8 mouse cellular contexts compared by ENCODE assay signal in genomic region chr1:75477264-75477965, GRCm38 (mm10). TPM values are rescaled to one million over a fixed set of nuclear protein-coding genes. Genes with fewer than 3 reads are reported as not detected.
DNase-seq lines count a peak whose midpoint lies in the region; ATAC-seq and TF ChIP-seq lines count a peak whose summit lies in the region.

No protein-coding gene starts in this region.

- no peak overlapping the region for H3K27ac ChIP-seq in embryonic facial prominence, embryonic 15.5 days (replicated peaks)
- no peak overlapping the region for H3K27ac ChIP-seq in heart, embryonic 14.5 days (replicated peaks in 1 of 2; ENCODE audit: control insufficient read depth in 1 of 2, insufficient read depth in 1 of 2, low read depth in 2 of 2, low read length in 2 of 2)
- H3K27ac ChIP-seq in liver, embryonic 16.5 days (ENCODE audit: low read length) = no peak overlapping the region
- H3K27ac ChIP-seq in neural tube, embryonic 13.5 days (replicated peaks) = no peak overlapping the region
- H3K27ac ChIP-seq in stomach, postnatal 0 days (replicated peaks) = no peak overlapping the region

- H3K4me2 ChIP-seq in embryonic facial prominence, embryonic 15.5 days (replicated peaks) = peak overlapping the region; percentile 73
- peak overlapping the region; percentile 83 for H3K4me2 ChIP-seq in heart, embryonic 14.5 days (ENCODE audit: low read length)
- peak overlapping the region; percentile 30 for H3K4me2 ChIP-seq in liver, embryonic 16.5 days (ENCODE audit: low read depth, low read length)
- H3K4me2 ChIP-seq in neural tube, embryonic 13.5 days = peak overlapping the region; percentile 80
- H3K4me2 ChIP-seq in stomach, postnatal 0 days (replicated peaks; ENCODE audit: low read depth) = peak overlapping the region; percentile 37

- H3K4me3 ChIP-seq in embryonic facial prominence, embryonic 15.5 days (replicated peaks) = peak overlapping the region; percentile 79
- peak overlapping the region; percentile 25 to 68; a peak in 3 of 4 replicates for H3K4me3 ChIP-seq in heart, embryonic 14.5 days (ENCODE audit: control insufficient read depth in 1 of 2, insufficient read depth in 1 of 2, low read depth in 1 of 2, low read length in 2 of 2)
- H3K4me3 ChIP-seq in liver, embryonic 16.5 days (ENCODE audit: low read depth, low read length) = 0 out of 2 replicates have a peak overlapping the region, but pooled peaks have one; percentile 1
- H3K4me3 ChIP-seq in neural tube, embryonic 13.5 days = peak overlapping the region; percentile 93
- H3K4me3 ChIP-seq in stomach, postnatal 0 days (ENCODE audit: low read depth, low read length) = 0 out of 2 replicates have a peak overlapping the region, but pooled peaks have one; percentile 1

- WGBS in embryonic facial prominence, embryonic 15.5 days = 10% methylated on average over 35 of the region's 35 CpGs
- whole genome bisulfite sequencing in heart, embryonic 14.5 days = 10% methylated on average over 35 of the region's 35 CpGs
- WGBS in liver, embryonic 16.5 days (ENCODE audit: insufficient replicate concordance) = 9% methylated on average over 35 of the region's 35 CpGs
- WGBS in neural tube, embryonic 13.5 days = 12% methylated on average over 35 of the region's 35 CpGs
- 16% methylated on average over 35 of the region's 35 CpGs for WGBS in stomach, postnatal 0 days

- DNase-seq in CD4-positive helper T cell, adult 2 months (ENCODE audit: low read depth, low spot score) = peak; percentile 81
- DNase-seq in adrenal gland, postnatal 4 days (ENCODE audit: low spot score in 2 of 2) = peak; percentile 69 to 80
- peak; percentile 91 for DNase-seq in kidney, postnatal 14 days
- DNase-seq in stomach, postnatal 0 days (ENCODE audit: low spot score) = peak; percentile 92

- no peak for ATAC-seq in embryonic facial prominence, embryonic 15.5 days (ENCODE audit: insufficient number of reproducible peaks, low FRiP score, low TSS enrichment, low read depth)
- ATAC-seq in heart, embryonic 14.5 days (ENCODE audit: insufficient number of reproducible peaks, insufficient read depth, low FRiP score, low read depth) = no peak
- ATAC-seq in liver, embryonic 16.5 days (ENCODE audit: low read depth) = no peak
- peak; percentile 0; the same call in 1 of the 2 replicates for ATAC-seq in neural tube, embryonic 13.5 days (ENCODE audit: low read depth)
- peak; percentile 19 for ATAC-seq in stomach, postnatal 0 days (ENCODE audit: low FRiP score, low TSS enrichment)

- no peak for TF ChIP-seq EP300 in stomach, postnatal 0 days (optimal IDR thresholded peaks at IDR 0.05)

- no peak overlapping the region for H3K9ac ChIP-seq in embryonic facial prominence, embryonic 15.5 days
- peak overlapping the region; percentile 28; the same call in 1 of the 2 replicates for H3K9ac ChIP-seq in heart, embryonic 14.5 days (ENCODE audit: low read length)
- no peak overlapping the region for H3K9ac ChIP-seq in liver, embryonic 16.5 days (ENCODE audit: low read depth, low read length)
- H3K9ac ChIP-seq in neural tube, embryonic 13.5 days = peak overlapping the region; percentile 92; the same call in 1 of the 2 replicates
- H3K9ac ChIP-seq in stomach, postnatal 0 days (ENCODE audit: low read length) = no peak overlapping the region

- no peaks in the 10 kb centered on the region for H3K9me3 ChIP-seq in embryonic facial prominence, embryonic 15.5 days (replicated peaks)
- H3K9me3 ChIP-seq in heart, embryonic 14.5 days (ENCODE audit: control insufficient read depth, low read length) = no peaks in the 10 kb centered on the region
- H3K9me3 ChIP-seq in liver, embryonic 16.5 days (replicated peaks; ENCODE audit: control insufficient read depth, low read length) = no peaks in the 10 kb centered on the region
- H3K9me3 ChIP-seq in neural tube, embryonic 13.5 days = no peaks in the 10 kb centered on the region
- H3K9me3 ChIP-seq in stomach, postnatal 0 days (ENCODE audit: control insufficient read depth, low read length) = no peaks in the 10 kb centered on the region

- H3K36me3 ChIP-seq in embryonic facial prominence, embryonic 15.5 days = peaks cover 45% of the 10 kb centered on the region
- peaks cover 46% of the 10 kb centered on the region for H3K36me3 ChIP-seq in heart, embryonic 14.5 days (ENCODE audit: control insufficient read depth, insufficient read depth, low read length)
- no peaks in the 10 kb centered on the region for H3K36me3 ChIP-seq in liver, embryonic 16.5 days (ENCODE audit: control insufficient read depth, insufficient read depth)
- peaks cover 50% of the 10 kb centered on the region for H3K36me3 ChIP-seq in neural tube, embryonic 13.5 days
- H3K36me3 ChIP-seq in stomach, postnatal 0 days (ENCODE audit: control insufficient read depth, insufficient read depth, low read length) = 0 out of 2 replicates have a peak, but pooled peaks cover 6% of the 10 kb centered on the region

- TF ChIP-seq CTCF in stomach, postnatal 0 days (IDR thresholded peaks at IDR 0.05; ENCODE audit: low read depth) = peak; percentile 80

- peaks cover 35% of the 10 kb centered on the region for H3K4me1 ChIP-seq in embryonic facial prominence, embryonic 15.5 days
- peaks cover 12 to 24% of the 10 kb centered on the region in 2 experiments for H3K4me1 ChIP-seq in heart, embryonic 14.5 days (ENCODE audit: control insufficient read depth in 2 of 2, insufficient read depth in 2 of 2, low read length in 2 of 2)
- H3K4me1 ChIP-seq in liver, embryonic 16.5 days (ENCODE audit: control insufficient read depth, low read depth, low read length) = peaks cover 10% of the 10 kb centered on the region
- H3K4me1 ChIP-seq in neural tube, embryonic 13.5 days (replicated peaks) = peaks cover 56% of the 10 kb centered on the region
- 0 out of 2 replicates have a peak, but pooled peaks cover 2% of the 10 kb centered on the region for H3K4me1 ChIP-seq in stomach, postnatal 0 days (replicated peaks; ENCODE audit: control insufficient read depth, insufficient read depth)

- H3K27me3 ChIP-seq in embryonic facial prominence, embryonic 15.5 days = peaks cover 24% of the 10 kb centered on the region
- H3K27me3 ChIP-seq in heart, embryonic 14.5 days (ENCODE audit: control insufficient read depth, insufficient read depth, low read length) = peaks cover 62% of the 10 kb centered on the region
- H3K27me3 ChIP-seq in liver, embryonic 16.5 days (ENCODE audit: control insufficient read depth, insufficient read depth, low read depth, low read length) = peaks cover 60% of the 10 kb centered on the region
- peaks cover 14% of the 10 kb centered on the region for H3K27me3 ChIP-seq in neural tube, embryonic 13.5 days
- peaks cover 2% of the 10 kb centered on the region; the same call in 1 of the 2 replicates for H3K27me3 ChIP-seq in stomach, postnatal 0 days (ENCODE audit: control insufficient read depth, insufficient read depth, low read length)

RNA-seq across cellular contexts. Expression of gene Chpf, which starts 1.7 kb away (rescaled TPM):
- total RNA-seq in adrenal gland, postnatal 4 days (2021) = 10 to 100 TPM; 60.3 to 62.6 TPM
- 51.3 and 54.5 TPM in 2 replicates for polyA plus RNA-seq in embryonic facial prominence, embryonic 15.5 days (2015; fragmentation: Nextera tagmentation; extraction: Ambion mirVana)
- 23.5 and 27.0 TPM in 2 replicates for polyA plus RNA-seq in heart, embryonic 14.5 days (2014; fragmentation: Nextera tagmentation; extraction: Ambion mirVana)
- polyA plus RNA-seq in liver, embryonic 16.5 days (2015; fragmentation: Nextera tagmentation; extraction: Ambion mirVana) = 2.6 and 3.1 TPM in 2 replicates
- polyA plus RNA-seq in neural tube, embryonic 13.5 days (2015; fragmentation: Nextera tagmentation; extraction: Ambion mirVana) = 39.1 and 41.0 TPM in 2 replicates
- polyA plus RNA-seq in stomach, postnatal 0 days (2015; fragmentation: Nextera tagmentation; extraction: Ambion mirVana) = 24.6 and 25.2 TPM in 2 replicates

RNA-seq across cellular contexts. Expression of gene Tmem198, which starts 1.9 kb away (rescaled TPM):
- total RNA-seq in adrenal gland, postnatal 4 days (2021) = 1 to 10 TPM; 4.0 to 5.0 TPM
- 1.3 and 1.4 TPM in 2 replicates for polyA plus RNA-seq in embryonic facial prominence, embryonic 15.5 days (2015; fragmentation: Nextera tagmentation; extraction: Ambion mirVana)
- polyA plus RNA-seq in heart, embryonic 14.5 days (2014; fragmentation: Nextera tagmentation; extraction: Ambion mirVana) = 0.20 and 0.38 TPM in 2 replicates
- 0.06 and 0.07 TPM in 2 replicates for polyA plus RNA-seq in liver, embryonic 16.5 days (2015; fragmentation: Nextera tagmentation; extraction: Ambion mirVana)
- polyA plus RNA-seq in neural tube, embryonic 13.5 days (2015; fragmentation: Nextera tagmentation; extraction: Ambion mirVana) = 37.2 and 40.9 TPM in 2 replicates
- polyA plus RNA-seq in stomach, postnatal 0 days (2015; fragmentation: Nextera tagmentation; extraction: Ambion mirVana) = 1.4 and 1.7 TPM in 2 replicates

RNA-seq across cellular contexts. Expression of gene Asic4, which starts 27.2 kb away (rescaled TPM):
- 10 to 100 TPM; 10.4 to 11.9 TPM for total RNA-seq in adrenal gland, postnatal 4 days (2021)
- polyA plus RNA-seq in embryonic facial prominence, embryonic 15.5 days (2015; fragmentation: Nextera tagmentation; extraction: Ambion mirVana) = 0.65 and 0.84 TPM in 2 replicates
- polyA plus RNA-seq in heart, embryonic 14.5 days (2014; fragmentation: Nextera tagmentation; extraction: Ambion mirVana) = 0.18 TPM in 1 of 2 replicates, not detected in the other
- 0.06 TPM in 1 of 2 replicates, not detected in the other for polyA plus RNA-seq in liver, embryonic 16.5 days (2015; fragmentation: Nextera tagmentation; extraction: Ambion mirVana)
- polyA plus RNA-seq in neural tube, embryonic 13.5 days (2015; fragmentation: Nextera tagmentation; extraction: Ambion mirVana) = 28.7 and 28.8 TPM in 2 replicates
- 0.55 and 0.63 TPM in 2 replicates for polyA plus RNA-seq in stomach, postnatal 0 days (2015; fragmentation: Nextera tagmentation; extraction: Ambion mirVana)

RNA-seq across cellular contexts. Expression of gene Obsl1, which starts 28.8 kb away (rescaled TPM):
- total RNA-seq in adrenal gland, postnatal 4 days (2021) = 100 to 1,000 TPM; 241 to 242 TPM
- polyA plus RNA-seq in embryonic facial prominence, embryonic 15.5 days (2015; fragmentation: Nextera tagmentation; extraction: Ambion mirVana) = 104 and 108 TPM in 2 replicates
- 109 and 124 TPM in 2 replicates for polyA plus RNA-seq in heart, embryonic 14.5 days (2014; fragmentation: Nextera tagmentation; extraction: Ambion mirVana)
- 4.0 and 6.3 TPM in 2 replicates for polyA plus RNA-seq in liver, embryonic 16.5 days (2015; fragmentation: Nextera tagmentation; extraction: Ambion mirVana)
- 28.1 and 30.1 TPM in 2 replicates for polyA plus RNA-seq in neural tube, embryonic 13.5 days (2015; fragmentation: Nextera tagmentation; extraction: Ambion mirVana)
- polyA plus RNA-seq in stomach, postnatal 0 days (2015; fragmentation: Nextera tagmentation; extraction: Ambion mirVana) = 17.9 and 21.2 TPM in 2 replicates

RNA-seq across cellular contexts. Expression of gene Inha, which starts 29.5 kb away (rescaled TPM):
- total RNA-seq in adrenal gland, postnatal 4 days (2021) = 10 to 100 TPM; 71.4 to 80.6 TPM
- 14.7 and 15.7 TPM in 2 replicates for polyA plus RNA-seq in embryonic facial prominence, embryonic 15.5 days (2015; fragmentation: Nextera tagmentation; extraction: Ambion mirVana)
- 2.6 and 3.9 TPM in 2 replicates for polyA plus RNA-seq in heart, embryonic 14.5 days (2014; fragmentation: Nextera tagmentation; extraction: Ambion mirVana)
- polyA plus RNA-seq in liver, embryonic 16.5 days (2015; fragmentation: Nextera tagmentation; extraction: Ambion mirVana) = 0.63 and 0.90 TPM in 2 replicates
- 13.3 and 13.7 TPM in 2 replicates for polyA plus RNA-seq in neural tube, embryonic 13.5 days (2015; fragmentation: Nextera tagmentation; extraction: Ambion mirVana)
- polyA plus RNA-seq in stomach, postnatal 0 days (2015; fragmentation: Nextera tagmentation; extraction: Ambion mirVana) = 4.7 and 6.1 TPM in 2 replicates

Comparison
In these comparisons a context has a peak if more than half of its experiments do, and no peak if none do; other contexts are left out.
1. ATAC-seq: peak in neural tube, embryonic 13.5 days (single experiment) and stomach, postnatal 0 days (single experiment); none in embryonic facial prominence, embryonic 15.5 days (single experiment), heart, embryonic 14.5 days (single experiment) and liver, embryonic 16.5 days (single experiment).
2. H3K4me2 ChIP-seq: peak in every context shown above with its lines; median percentile 83 in heart, embryonic 14.5 days; 80 in neural tube, embryonic 13.5 days; 73 in embryonic facial prominence, embryonic 15.5 days; 37 in stomach, postnatal 0 days; 30 in liver, embryonic 16.5 days.
3. H3K4me3 ChIP-seq: peak in every context shown above with its lines; median percentile 93 in neural tube, embryonic 13.5 days; 79 in embryonic facial prominence, embryonic 15.5 days; 46 in heart, embryonic 14.5 days; 1 in liver, embryonic 16.5 days; 1 in stomach, postnatal 0 days.
4. H3K9ac ChIP-seq: peak in heart, embryonic 14.5 days (single experiment) and neural tube, embryonic 13.5 days (single experiment); none in embryonic facial prominence, embryonic 15.5 days (single experiment), liver, embryonic 16.5 days (single experiment) and stomach, postnatal 0 days (single experiment).
5. RNA of gene Tmem198, which starts 1.9 kb away (polyA plus RNA-seq): 37.2 to 40.9 TPM in neural tube, embryonic 13.5 days; 1.4 to 1.7 TPM in stomach, postnatal 0 days, 1.3 to 1.4 TPM in embryonic facial prominence, embryonic 15.5 days, 0.20 to 0.38 TPM in heart, embryonic 14.5 days and 0.06 to 0.07 TPM in liver, embryonic 16.5 days; every median in the first group is over 10 times any median in the second.
6. RNA of gene Asic4, which starts 27.2 kb away (polyA plus RNA-seq): 28.7 to 28.8 TPM in neural tube, embryonic 13.5 days; 0.65 to 0.84 TPM in embryonic facial prominence, embryonic 15.5 days, 0.55 to 0.63 TPM in stomach, postnatal 0 days, 0.18 TPM in heart, embryonic 14.5 days and 0.06 TPM in liver, embryonic 16.5 days; every median in the first group is over 10 times any median in the second.
7. Peak in every context shown above with its lines, with median percentiles within 50 percentile points of each other: DNase-seq.